Mouse (Mus musculus): ENCODE measurements around the gene Cyp3a11. TPM values are rescaled to one million over a fixed set of nuclear protein-coding genes. Genes with fewer than 3 reads are reported as not detected.
"Not testable (repeated sequence)": the region's sequence is repeated elsewhere in the genome, so short reads cannot be mapped to it uniquely, and the experiment has no call there.

The Cyp3a11 gene
- polyA plus RNA-seq, 1 experiment from 2014 or later, result not detected

DNA sequence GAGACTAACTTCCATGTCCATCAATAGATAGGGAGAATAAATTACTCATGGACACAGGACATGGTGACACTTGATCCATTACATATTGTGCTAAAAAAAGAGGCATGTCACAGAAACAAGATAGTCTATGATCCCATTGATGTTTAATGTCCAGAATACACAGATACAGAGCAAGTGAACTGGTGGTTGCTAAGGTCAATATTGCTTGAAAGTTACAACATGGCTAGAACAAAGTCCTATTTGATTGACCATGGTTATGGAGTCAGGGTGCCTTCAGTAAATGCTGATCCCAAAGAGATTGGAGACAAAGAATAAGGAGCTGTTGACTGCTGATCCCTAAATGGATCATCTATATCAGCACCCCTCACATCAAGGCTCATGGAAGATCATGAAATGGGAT is 12.3 kb downstream of the Cyp3a11 start:
- not testable (repeated sequence) for DNase-seq (ENCODE audit: low spot score); H3K27me3 ChIP-seq (replicated peaks; ENCODE audit: control insufficient read depth, insufficient read depth, low read length); H3K4me1 ChIP-seq (replicated peaks; ENCODE audit: control insufficient read depth, insufficient read depth, low read length); H3K4me3 ChIP-seq (ENCODE audit: low read depth, low read length); H3K4me2 ChIP-seq; ATAC-seq (replicated peaks; ENCODE audit: low FRiP score); H3K9ac ChIP-seq (ENCODE audit: low read depth, low read length); H3K27ac ChIP-seq (ENCODE audit: low read depth, low read length); H3K36me3 ChIP-seq (ENCODE audit: control insufficient read depth, insufficient read depth, low read length)
- peaks cover 11% of the 10 kb centered on the region for H3K9me3 ChIP-seq (ENCODE audit: control insufficient read depth, low read length)

- not testable (repeated sequence) for DNase-seq (ENCODE audit: low spot score); H3K9me3 ChIP-seq (ENCODE audit: control insufficient read depth, low read length); H3K9ac ChIP-seq (ENCODE audit: low read depth, low read length); H3K4me1 ChIP-seq (replicated peaks; ENCODE audit: control insufficient read depth, insufficient read depth, low read length); H3K36me3 ChIP-seq (ENCODE audit: control insufficient read depth, insufficient read depth, low read length); H3K4me2 ChIP-seq; H3K27ac ChIP-seq (ENCODE audit: low read depth, low read length); H3K4me3 ChIP-seq (ENCODE audit: low read depth, low read length); ATAC-seq (replicated peaks; ENCODE audit: low FRiP score); H3K27me3 ChIP-seq (replicated peaks; ENCODE audit: control insufficient read depth, insufficient read depth, low read length)
- WGBS, result 54% methylated on average over 2 of the region's 2 CpGs
Observed at GRCm38 (mm10) chr5:145805796-145806195, 74.0 kb downstream of the Cyp3a11 start, which contains the start of gene Cyp3a44. Gene Cyp3a44, minus strand, starts transcription at chr5:145805874.

Other genes with a start within 250 kb of the Cyp3a11 start
- gene Cyp3a41a, start 159.8 kb downstream of the Cyp3a11 start, polyA plus RNA-seq (2014; fragmentation: Nextera tagmentation; extraction: Ambion mirVana), result not detected in 2 replicates
- not detected in 2 replicates for gene Cyp3a44, start 74.1 kb downstream of the Cyp3a11 start, polyA plus RNA-seq (2014; fragmentation: Nextera tagmentation; extraction: Ambion mirVana)
- not detected in 2 replicates for gene Cyp3a25, start 129.7 kb upstream of the Cyp3a11 start, polyA plus RNA-seq (2014; fragmentation: Nextera tagmentation; extraction: Ambion mirVana)
- gene Cyp3a59, start 199.3 kb upstream of the Cyp3a11 start, polyA plus RNA-seq (2014; fragmentation: Nextera tagmentation; extraction: Ambion mirVana), result not detected in 2 replicates

All from liver, embryonic 11.5 days (tissue).